Mouse (Mus musculus): ENCODE data around the gene Srprb. TPM values are rescaled to one million over a fixed set of nuclear protein-coding genes. Genes with fewer than 3 reads are reported as not detected.

The Srprb gene
- total and polyA plus RNA-seq, 2 experiments from 2014 or later, result 40.1 to 43.3 TPM

DNA sequence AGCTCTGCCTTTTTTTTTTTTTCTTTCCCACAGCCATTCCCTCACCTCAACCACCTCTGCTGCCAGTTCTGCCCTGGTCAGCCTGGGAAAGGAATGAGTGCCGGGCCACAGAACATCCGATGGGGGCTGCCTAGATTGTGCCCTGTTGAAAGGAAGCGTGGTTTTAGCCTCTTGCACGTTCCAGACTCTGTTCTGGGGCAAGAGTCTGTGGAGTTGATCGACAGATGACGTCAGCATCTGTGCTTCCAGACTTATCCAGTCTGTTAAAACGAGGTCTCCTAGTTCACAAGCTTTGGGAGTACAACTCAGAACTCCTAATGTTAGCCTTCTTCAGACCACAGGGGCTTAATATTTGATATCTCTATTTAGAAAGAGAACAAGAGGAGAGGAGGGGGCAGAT, 32.1 kb upstream of the Srprb start:
- no peak overlapping the region for H3K4me2 ChIP-seq (ENCODE audit: low read depth)
- TF ChIP-seq CTCF (IDR thresholded peaks at IDR 0.05; ENCODE audit: low read depth), result no peak
- no peaks in the 10 kb centered on the region for H3K36me3 ChIP-seq (ENCODE audit: insufficient read depth)
- 70% methylated on average over 7 of the region's 7 CpGs for WGBS
- no peaks in the 10 kb centered on the region for H3K4me1 ChIP-seq (ENCODE audit: insufficient read depth)
- no peak overlapping the region for H3K9ac ChIP-seq
- DNase-seq (peak; percentile 3), ATAC-seq (no peak)
- H3K9me3 ChIP-seq (ENCODE audit: low read length), result no peaks in the 10 kb centered on the region
- H3K4me3 ChIP-seq (ENCODE audit: low read depth, low read length), result no peak overlapping the region
- H3K27me3 ChIP-seq (ENCODE audit: insufficient read depth, low read length), result no peaks in the 10 kb centered on the region
- H3K27ac ChIP-seq (ENCODE audit: low read depth, low read length), result no peak overlapping the region

- H3K9ac ChIP-seq, result no peak overlapping the region
- H3K4me3 ChIP-seq (ENCODE audit: low read depth, low read length), result no peak overlapping the region
- no peaks in the 10 kb centered on the region for H3K27me3 ChIP-seq (ENCODE audit: insufficient read depth, low read length)
- 82% methylated on average over 7 of the region's 7 CpGs for WGBS
- H3K4me1 ChIP-seq (ENCODE audit: insufficient read depth), result no peaks in the 10 kb centered on the region
- no peak for DNase-seq
- no peaks in the 10 kb centered on the region for H3K9me3 ChIP-seq (ENCODE audit: low read length)
- no peak for TF ChIP-seq CTCF (IDR thresholded peaks at IDR 0.05; ENCODE audit: low read depth)
- ATAC-seq, result no peak
- H3K27ac ChIP-seq (ENCODE audit: low read depth, low read length), result no peak overlapping the region
- H3K4me2 ChIP-seq (ENCODE audit: low read depth), result no peak overlapping the region
- H3K36me3 ChIP-seq (ENCODE audit: insufficient read depth), result no peaks in the 10 kb centered on the region
These were observed 31.1 kb upstream of the Srprb start for GRCm38 (mm10) chr9:103233006-103233395.

- no peaks in the 10 kb centered on the region for H3K9me3 ChIP-seq (ENCODE audit: low read length)
- TF ChIP-seq CTCF (IDR thresholded peaks at IDR 0.05; ENCODE audit: low read depth), result no peak
- DNase-seq (no peak), ATAC-seq (no peak)
- no peak overlapping the region for H3K9ac ChIP-seq
- H3K4me1 ChIP-seq (ENCODE audit: insufficient read depth), result no peaks in the 10 kb centered on the region
- H3K27ac ChIP-seq (ENCODE audit: low read depth, low read length), result no peak overlapping the region
- H3K4me2 ChIP-seq (ENCODE audit: low read depth), result no peak overlapping the region
- WGBS, result 88% methylated on average over 7 of the region's 7 CpGs
- no peak overlapping the region for H3K4me3 ChIP-seq (ENCODE audit: low read depth, low read length)
- H3K36me3 ChIP-seq (ENCODE audit: insufficient read depth), result no peaks in the 10 kb centered on the region
- no peaks in the 10 kb centered on the region for H3K27me3 ChIP-seq (ENCODE audit: insufficient read depth, low read length)
These were observed 30.5 kb upstream of the Srprb start for GRCm38 (mm10) chr9:103232232-103233005.

DNA sequence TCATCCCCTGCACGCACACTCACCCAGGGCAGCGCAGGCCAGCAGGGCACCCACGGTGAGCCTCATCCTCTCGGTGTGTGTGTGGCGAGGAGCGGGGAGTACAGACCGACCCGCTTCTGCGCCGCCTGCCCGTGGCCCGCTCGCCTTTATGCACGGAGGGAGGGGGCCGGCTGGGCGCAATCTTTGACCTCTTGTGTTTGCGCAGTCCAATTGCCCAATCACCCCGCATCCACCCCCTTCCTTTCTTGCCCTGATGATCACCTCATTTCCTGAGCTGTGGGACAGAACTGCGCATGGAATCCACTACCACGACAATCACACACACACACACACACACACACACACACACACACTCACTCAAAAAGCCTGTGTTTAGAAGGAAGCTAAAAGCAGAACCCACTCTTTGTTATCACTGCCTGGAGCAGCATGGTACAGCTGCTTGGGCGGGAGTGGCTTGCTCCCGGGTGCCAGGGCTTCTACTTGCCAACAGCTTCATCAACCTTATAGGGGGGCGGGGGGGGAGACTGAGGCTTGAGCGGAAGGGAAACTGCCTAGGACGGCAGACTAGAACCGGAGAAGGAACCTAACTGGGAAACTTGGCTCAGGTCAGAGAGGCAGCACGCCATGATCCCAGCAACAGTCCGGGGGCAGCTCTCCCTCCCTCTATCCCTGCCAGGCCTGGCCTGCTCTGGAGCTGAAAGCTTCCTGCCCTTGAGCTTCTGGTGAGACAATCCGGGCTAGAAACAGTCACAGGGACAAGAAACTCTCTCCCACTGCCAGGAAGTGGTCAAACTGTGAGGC, 28.4 kb upstream of the Srprb start, which contains the start of the genes Gm20425 and Trf:
Gene Gm20425 (minus strand): TSS at position 157 of the 801 bp plus-strand sequence.
Gene Trf (minus strand): TSS at position 294 of the 801 bp plus-strand sequence.
- H3K27me3 ChIP-seq (ENCODE audit: insufficient read depth, low read length), result no peaks in the 10 kb centered on the region
- peak within 1 kb of the TSS; percentile 39 for H3K9ac ChIP-seq
- peak within 1 kb of the TSS; percentile 37 for H3K4me2 ChIP-seq (ENCODE audit: low read depth)
- ATAC-seq, result peak; percentile 88
- peak; percentile 57 for DNase-seq
- no peaks in the 10 kb centered on the region for H3K4me1 ChIP-seq (ENCODE audit: insufficient read depth)
- peak within 1 kb of the TSS; percentile 4; the same call in 1 of the 2 replicates for H3K4me3 ChIP-seq (ENCODE audit: low read depth, low read length)
- no peaks in the 10 kb centered on the region for H3K9me3 ChIP-seq (ENCODE audit: low read length)
- TF ChIP-seq CTCF (IDR thresholded peaks at IDR 0.05; ENCODE audit: low read depth), result no peak
- H3K36me3 ChIP-seq (ENCODE audit: insufficient read depth), result no peaks in the 10 kb centered on the region
- peak within 1 kb of the TSS; percentile 64 for H3K27ac ChIP-seq (ENCODE audit: low read depth, low read length)
- 54% methylated on average over 29 of the region's 29 CpGs for WGBS

DNA sequence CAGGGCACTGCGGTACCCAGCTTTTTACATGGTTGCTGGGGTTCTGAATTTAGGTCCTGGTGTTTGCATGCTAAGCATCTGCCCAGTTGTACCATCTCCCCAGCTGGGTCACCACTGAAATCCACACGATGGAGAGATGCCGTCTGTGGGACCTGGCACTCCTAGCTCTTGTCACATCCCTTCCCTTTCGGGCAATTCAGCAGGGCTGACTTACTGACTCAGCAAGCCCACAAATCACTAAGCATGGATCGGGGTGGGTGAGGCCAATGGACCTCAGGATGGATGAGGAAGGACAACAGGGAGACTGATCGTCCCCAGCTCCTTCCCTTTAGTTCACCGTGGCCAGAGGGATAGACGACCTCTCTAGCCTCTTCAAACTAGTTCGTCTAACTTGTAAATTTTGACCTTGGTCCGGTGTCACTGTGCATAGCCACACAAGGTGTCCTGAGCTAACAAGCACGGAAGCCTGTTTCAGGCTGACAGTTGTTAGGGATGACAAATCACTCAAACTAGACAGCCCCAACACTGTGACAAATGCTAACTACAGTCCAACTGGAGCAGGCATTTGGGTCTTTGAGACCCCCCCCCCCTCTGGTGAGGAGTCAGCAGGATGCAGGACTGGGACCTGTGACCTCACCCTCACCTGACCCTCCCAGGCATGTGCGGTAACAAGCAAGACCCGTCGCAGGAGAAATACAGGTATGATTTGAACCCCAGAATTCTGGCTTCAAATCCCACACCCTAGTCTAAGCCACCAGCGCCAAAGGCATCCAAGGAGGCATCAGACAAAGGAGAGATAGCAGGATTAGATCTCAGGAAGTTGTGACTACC, 27.3 kb upstream of the Srprb start:
- Histone ChIP-seq H3K9me3 (ENCODE audit: low read length) (no peaks in the 10 kb centered on the region), H3K4me2 (ENCODE audit: low read depth) (no peak overlapping the region), H3K27ac (ENCODE audit: low read depth, low read length) (no peak overlapping the region), H3K36me3 (ENCODE audit: insufficient read depth) (no peaks in the 10 kb centered on the region), H3K4me1 (ENCODE audit: insufficient read depth) (no peaks in the 10 kb centered on the region), H3K9ac (no peak overlapping the region), H3K4me3 (ENCODE audit: low read depth, low read length) (no peak overlapping the region), H3K27me3 (ENCODE audit: insufficient read depth, low read length) (no peaks in the 10 kb centered on the region)
- ATAC-seq, result no peak
- TF ChIP-seq CTCF (IDR thresholded peaks at IDR 0.05; ENCODE audit: low read depth), result no peak
- WGBS, result 92% methylated on average over 15 of the region's 15 CpGs
- DNase-seq, result no peak

DNA sequence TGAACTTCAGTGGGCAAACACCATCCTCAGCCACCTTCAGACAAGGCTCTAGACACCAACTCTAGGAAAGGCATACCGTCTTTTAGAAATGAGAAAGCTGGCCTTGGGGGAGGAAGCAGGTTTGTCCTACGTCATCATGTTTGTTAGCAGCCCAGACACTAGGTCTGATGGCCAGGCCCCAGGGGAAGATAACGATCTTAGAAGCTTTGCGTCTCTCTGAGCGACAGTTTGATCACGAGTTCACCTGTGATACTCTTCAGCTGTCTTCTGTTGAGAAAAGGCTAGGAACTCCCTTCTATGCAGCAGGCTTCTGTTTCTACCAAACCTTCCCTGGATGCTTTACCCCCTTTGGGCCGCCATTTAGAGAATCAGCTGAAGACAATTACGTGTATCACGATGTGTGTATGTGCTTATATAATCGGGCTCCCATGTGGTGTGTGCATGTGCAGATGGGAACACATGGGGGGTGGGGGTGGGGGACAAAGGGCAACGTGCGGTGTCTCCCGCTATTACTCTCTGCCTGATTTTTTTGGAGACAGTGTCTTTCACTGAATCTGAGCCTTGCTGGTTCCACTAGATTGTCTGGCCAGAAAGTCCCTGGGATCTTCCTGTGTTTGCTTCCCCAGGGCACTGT, 26.6 kb upstream of the Srprb start:
- Histone ChIP-seq H3K36me3 (ENCODE audit: insufficient read depth) (no peaks in the 10 kb centered on the region), H3K4me3 (ENCODE audit: low read depth, low read length) (no peak overlapping the region), H3K9me3 (ENCODE audit: low read length) (no peaks in the 10 kb centered on the region), H3K4me2 (ENCODE audit: low read depth) (no peak overlapping the region), H3K27ac (ENCODE audit: low read depth, low read length) (no peak overlapping the region), H3K4me1 (ENCODE audit: insufficient read depth) (no peaks in the 10 kb centered on the region), H3K9ac (no peak overlapping the region), H3K27me3 (ENCODE audit: insufficient read depth, low read length) (no peaks in the 10 kb centered on the region)
- no peak for ATAC-seq
- no peak for TF ChIP-seq CTCF (IDR thresholded peaks at IDR 0.05; ENCODE audit: low read depth)
- WGBS, result 79% methylated on average over 13 of the region's 13 CpGs
- DNase-seq, result no peak
